Mouse (Mus musculus) kidney, adult 2 months (tissue): ENCODE results near the gene Rgl2.

Source experiments
- CTCF ChIP-seq: fragments of 200-500 bp; conservative IDR thresholded peaks from 2 replicates; pipeline ENCODE4 v1.5.1; 2011; ENCODE audit warnings: low read depth, mild to moderate bottlenecking, control low read depth, low read length, moderate library complexity, mixed read lengths; ENCODE audit not compliant: insufficient read depth, insufficient read length
- POLR2A ChIP-seq: fragments of 200-500 bp; IDR thresholded peaks from one replicate; pipeline ENCODE4 v1.6.1; 2011; ENCODE audit warnings: low read depth, low read length, control low read depth

DNA sequence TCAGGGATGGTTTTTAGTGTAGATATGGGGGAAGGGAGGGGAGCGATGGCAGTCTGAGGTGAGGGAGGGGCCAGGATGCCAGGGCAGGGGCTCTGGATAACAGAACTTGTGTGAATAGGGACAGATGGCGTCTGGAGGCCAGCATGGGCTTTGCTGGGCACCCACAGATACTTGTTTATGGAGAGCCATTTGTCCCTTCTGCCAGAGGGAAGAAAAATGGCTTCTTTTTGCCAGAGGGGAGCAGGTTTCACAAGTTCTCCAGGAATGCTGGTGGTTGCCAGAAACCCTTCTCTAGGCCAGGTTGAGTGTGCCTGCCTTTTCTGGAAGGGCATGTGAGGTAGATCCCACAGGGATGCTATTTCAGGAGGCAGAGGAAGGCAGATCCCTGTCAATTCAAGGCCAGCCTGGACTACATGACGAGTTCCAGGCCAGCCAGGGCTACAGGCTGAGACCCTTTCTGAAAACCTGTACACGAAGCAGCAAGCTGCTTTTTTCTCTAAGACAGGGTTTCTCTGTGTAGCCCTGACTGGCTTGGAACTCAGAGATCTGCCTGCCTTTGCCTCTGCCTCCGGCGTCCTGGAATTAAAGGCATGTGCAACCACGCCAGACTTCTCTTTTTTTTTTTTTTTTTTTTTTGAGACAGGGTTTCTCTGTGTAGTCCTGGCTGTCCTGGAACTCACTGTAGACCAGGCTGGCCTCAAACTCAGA is 28.9 kb upstream of the Rgl2 start:
- TF ChIP-seq CTCF (no peak), POLR2A (no peak)
